Mouse (Mus musculus) mouse trophoblast stem cell (cell line): ENCODE results near the gene Gm7102.
"Not testable (repeated sequence)": the region's sequence is repeated elsewhere in the genome, so short reads cannot be mapped to it uniquely, and the experiment has no call there.

ENCODE experiments used
- in situ Hi-C, 2 experiments: fragments of 300-500 bp; cut with MseI, MboI; formaldehyde crosslinking; loops; 2 replicates in 1 of 2; 3 replicates in 1 of 2; pipeline ENCODE4 v1.15.1; 2025

Gm7102 gene

DNA sequence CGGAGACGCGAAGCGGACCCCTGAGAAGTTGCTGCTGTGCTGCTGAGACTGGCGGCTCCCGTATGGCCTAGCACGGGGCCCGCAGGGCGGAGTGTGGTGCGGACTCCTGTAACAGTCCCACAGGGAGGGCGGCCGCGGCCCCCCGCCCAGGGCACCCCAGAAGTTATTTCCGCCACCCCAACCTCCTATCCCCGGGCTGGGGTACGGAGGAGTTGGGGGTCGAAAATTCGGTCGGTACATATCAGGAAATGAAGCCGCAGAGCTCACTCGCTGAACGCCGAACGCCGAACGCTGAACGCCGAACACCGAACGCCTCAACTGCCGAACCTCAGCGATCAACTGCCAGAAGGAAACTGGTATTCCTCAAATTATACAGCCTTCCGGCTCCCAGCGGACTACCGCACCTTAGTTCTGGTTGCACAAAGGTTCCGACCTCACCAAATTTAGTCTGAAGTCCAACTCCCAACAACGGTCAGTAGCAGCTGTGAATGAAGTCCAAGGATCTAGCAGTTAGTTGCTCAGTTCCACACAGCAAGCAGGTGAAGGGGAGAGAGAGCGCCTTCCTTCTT is at the start of gene Gm7102:
TSS of gene Gm7102 (minus strand) at position 554 of the 569 bp plus-strand sequence.
- in situ Hi-C loops: no loop called here

DNA sequence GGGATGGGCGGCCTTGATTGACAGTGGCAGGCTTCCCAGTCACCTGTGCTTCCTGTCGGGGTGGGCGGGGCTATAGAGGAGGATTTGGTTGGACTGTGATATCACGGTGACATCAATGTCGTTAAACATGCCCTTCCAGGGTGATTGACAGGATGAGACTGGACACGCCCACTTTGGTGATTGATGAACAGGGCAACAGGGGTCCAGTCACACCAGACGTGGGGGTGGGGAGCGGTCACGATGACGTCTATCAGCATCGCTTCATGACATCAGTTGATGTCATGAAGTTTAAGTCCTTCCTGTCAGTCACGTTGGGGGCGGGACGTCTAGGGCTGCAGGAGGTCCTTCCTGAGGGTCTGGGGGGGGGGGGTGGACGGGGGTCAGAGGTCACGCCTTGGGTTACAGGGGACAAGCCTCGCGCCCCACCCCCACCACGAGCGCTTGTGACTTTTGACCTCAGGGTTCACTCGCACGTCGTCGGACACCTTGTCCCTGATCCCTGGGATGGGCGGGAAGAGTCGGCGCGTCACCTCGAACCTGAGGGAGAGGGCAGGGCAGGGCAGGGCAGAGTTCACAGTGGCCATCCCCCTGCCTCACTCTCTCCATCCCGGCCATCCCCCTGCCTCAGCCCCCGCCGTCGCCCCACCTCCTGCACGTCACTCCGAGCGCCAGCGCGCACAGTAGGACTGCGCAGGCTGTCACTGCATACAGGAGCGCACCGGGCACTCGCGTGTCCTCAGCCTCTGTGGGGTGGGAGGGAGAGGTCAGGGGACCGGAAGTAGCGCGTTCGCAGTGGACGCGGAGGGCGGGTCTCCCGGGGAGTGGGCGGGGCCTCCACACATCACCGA is 48.8 kb upstream of the Gm7102 start:
- in situ Hi-C loops: no loop called here

DNA sequence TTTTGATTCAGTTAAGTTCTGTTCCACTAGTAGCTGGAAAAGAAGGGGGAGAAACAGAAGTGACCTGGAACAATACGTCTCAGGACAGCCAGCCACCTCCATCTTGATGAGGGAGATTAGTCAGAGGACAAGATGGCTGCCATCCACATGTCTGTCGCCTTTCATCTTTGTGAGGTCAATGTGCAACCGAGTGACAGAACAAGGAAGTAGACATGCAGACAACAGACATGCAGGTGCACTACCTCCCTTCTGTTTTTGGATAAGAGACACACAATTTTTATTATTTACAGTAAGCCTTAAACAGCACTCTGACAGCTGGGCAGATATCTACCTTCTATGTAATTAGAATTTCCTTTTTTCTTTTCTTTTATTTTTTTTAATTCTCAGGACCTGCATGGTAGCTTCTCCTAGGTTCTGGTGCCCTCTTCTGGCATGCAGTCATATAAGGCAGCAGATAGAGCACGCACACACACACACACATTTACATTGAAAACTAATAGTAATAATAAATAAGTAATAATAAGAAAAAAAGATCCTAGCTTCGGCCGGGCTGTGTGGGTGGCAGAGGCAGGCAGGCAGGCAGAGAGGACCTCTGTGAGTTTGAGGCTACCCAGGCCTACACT is 47.7 kb upstream of the Gm7102 start:
- in situ Hi-C loops: no loop called here

DNA sequence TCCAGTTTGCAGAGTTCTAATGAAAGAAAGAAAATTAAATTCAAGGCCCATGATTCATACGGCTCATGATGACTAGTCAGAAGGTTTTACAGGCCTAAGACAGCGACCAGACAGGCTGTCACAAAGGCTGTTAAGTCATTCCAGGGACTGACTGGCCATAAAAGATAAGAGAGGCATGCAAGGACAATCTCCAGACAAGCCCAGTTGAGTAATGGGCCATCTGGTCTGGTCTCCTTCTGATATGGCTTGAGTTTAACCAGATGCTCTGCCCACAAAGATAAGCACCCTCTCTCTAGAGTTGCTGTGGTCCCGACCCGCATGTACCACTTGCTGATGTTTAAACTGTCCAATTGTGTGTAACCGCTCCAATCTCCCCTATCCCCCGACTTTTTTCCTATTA is 31.4 kb upstream of the Gm7102 start:
- in situ Hi-C loops: not testable (repeated sequence)

DNA sequence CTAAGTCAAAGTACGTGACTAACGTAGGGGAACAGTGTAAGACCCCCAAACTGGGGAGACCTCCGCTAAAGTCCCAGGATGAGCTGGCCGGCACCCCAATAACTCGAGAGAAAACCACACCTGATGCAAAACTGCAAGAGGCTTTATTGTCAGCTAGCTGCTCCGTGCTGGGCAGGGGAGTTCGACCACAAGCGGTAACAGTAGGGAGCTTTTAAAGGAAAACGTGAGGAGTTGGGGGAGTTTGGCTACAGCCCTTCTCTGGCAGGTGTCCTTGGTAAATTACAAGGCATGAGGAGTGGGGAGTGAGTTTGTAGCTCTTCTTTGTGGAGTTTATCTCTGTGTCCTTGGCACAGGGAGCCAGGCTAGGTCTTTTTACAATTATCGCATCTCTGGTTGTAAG is 23.7 kb upstream of the Gm7102 start:
- in situ Hi-C loops: loop anchor here (5.0 kb wide), 1 partner anchor 67 kb away; no protein-coding TSS in a partner anchor

DNA sequence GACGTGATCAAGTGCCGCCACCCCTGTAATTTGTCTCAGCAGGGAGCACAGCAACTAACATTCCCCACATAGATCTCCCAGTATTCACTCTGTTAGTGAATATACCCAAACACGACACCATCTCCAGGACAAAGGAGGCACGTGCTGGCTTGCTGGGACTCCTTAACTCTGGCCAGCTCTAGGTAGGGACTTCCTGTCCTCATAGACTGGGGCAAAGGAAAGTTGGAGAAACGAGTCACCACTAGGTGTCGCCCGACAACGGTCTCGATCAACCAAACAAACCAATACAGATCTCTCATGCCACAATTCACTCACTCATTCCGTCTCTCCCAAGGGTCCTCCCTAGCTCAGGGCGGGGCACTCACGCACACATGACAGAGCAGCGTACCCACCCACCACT is 23.2 kb upstream of the Gm7102 start:
- in situ Hi-C loops: loop anchor here in 1 of 2 experiments (5.0 kb wide), 1 partner anchor 68 kb away; no protein-coding TSS in a partner anchor

DNA sequence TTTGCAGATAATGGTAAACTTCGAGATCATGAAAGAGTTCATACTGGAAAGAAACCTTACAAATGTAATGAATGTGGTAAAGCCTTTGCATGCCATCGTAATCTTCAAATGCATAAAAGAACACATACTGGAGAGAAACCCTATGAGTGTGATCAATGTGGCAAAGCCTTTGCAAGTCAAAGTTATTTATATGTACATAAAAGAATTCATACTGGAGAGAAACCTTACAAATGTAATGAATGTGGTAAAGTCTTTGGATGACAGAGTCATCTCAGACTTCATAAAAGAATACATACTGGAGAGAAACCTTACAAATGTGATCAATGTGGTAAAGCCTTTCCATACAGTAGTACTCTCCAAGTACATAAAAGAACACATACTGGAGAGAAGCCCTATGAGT is 7.5 kb upstream of the Gm7102 start, which contains the start of gene Gm6020:
TSS of gene Gm6020 (plus strand) at position 301 of the 400 bp plus-strand sequence.
- in situ Hi-C loops: not testable (repeated sequence)

DNA sequence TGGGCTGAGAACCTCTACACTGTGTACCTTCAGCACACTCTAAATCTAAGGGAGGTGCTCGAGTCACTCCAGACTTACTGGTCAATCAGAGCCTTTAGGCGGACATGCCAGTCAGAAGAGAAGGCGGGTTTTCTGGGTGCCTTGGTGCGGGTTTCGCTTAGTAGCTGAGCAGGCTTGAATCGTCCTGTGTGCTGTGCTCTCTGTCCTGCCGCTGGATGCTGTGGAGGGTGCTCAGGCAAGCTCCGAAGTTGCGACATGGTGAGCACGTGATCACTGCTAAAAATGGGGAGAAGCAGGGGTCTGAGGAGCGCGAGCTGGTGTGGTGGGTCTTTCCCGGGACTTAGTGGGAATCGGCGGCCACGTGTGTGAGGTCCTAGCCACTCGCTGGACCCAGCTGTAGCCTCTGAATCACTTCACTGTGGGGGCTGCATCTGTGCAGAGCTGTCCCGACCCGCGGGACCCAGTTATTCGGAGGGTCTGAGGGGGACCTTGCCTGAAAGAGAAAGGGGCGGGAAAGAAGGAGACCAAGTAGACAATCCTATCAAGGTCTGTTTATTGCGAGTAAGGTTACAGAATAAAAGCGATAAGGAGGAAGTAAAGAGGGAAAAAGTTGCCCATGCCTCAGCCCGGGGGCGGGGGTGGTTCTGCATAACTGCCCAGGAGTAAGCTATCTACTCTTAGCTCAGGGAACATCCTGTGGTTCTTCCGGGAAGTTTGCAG is 24.2 kb downstream of the Gm7102 start:
- in situ Hi-C loops: no loop called here

DNA sequence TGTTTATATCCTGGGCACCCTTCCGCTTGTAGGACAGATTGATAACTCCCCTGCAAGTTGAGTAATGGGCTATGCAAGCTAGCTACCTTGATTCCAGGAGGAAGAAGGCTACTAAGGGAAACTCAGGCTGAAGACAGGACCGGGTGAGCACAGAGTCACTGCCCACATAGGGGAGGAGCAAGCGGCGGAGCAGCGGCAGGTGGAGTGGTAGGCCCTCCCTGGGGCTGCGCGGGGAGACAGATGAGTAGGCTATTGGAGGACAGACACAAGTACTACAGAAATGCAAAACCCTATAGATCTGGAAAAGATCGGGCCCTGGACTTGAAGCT is 24.8 kb downstream of the Gm7102 start:
- in situ Hi-C loops: no loop called here

DNA sequence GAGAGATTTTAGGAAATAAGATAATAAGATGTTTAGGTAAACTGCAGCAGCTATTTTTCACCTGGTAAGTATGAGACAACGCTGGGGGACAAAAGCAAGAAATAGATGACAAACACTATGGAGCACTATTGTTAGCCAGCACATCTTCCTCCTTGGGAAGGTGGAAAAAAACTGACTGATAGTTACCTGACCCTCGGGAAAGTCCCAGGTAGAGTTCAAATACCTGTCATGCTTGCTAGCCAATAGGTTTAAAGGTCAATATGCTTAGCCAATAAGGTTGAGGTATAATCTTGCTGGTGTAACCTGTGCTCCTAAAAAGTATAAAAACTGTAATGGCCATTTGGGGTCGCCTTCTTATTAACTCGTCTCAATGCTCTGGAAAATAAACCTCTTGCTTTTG is 34.8 kb downstream of the Gm7102 start:
- in situ Hi-C loops: no loop called here

DNA sequence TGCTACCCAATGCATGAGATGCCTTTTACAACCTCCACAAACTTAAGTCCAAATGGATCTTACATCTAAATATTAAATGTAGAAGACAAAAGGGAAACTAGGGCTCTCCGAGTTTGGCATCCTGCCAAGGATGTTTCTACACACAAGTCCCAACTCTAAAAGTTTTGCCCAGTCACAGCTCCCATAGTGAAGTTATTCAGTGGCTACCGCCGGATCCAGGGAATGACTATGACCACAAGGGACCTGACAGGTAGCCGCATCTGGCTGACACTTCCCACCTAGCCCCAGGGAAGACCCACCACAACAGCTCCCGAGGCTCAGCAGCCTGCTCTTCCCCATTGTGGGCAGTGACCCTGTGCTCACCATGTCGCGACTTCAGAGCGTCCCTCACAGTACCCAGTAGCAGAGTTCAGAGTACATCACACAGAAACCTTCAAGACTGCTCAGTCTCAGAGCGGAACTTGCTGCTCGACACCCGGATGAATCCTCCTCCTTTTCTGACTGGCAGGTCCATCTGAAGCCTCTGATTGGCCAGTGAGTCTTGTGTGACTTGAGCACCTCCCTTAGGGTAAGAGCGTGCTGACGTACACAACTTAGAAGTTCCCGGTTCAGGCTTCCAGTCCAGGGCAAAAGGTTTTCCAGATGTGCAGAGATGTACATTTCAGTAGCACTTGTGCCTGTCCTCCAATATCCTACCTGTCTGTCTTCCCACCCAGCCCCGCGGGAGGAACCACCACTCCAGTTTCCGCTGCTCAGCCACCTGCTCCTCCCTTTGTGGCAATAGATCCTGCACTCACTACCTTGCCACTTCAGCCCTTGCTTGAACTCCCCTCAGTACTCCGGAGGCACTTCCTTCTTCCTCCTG is 35.5 kb downstream of the Gm7102 start, which contains the start of gene Zfp950:
TSS of gene Zfp950 (minus strand) at position 499 of the 865 bp plus-strand sequence.
- in situ Hi-C loops: no loop called here

DNA sequence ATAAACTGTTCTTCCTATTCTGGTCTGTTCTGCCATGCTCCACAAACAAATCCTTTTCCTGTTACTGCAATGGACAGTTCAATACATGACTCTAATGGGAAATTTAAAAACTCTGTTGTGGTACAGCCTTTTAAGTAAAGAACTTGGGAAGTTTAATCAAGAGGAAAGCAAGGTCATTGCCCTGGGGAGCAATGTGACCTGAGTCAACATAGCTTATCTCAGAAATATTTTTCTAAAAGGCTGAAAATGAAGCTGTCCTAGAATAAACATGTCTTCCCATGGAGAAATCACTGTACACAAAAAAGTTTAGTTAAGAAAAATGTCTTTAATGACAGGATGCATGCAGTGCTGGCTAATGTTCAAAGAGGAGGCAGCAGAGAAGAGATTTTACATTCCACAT is 37.5 kb downstream of the Gm7102 start:
- in situ Hi-C loops: no loop called here

DNA sequence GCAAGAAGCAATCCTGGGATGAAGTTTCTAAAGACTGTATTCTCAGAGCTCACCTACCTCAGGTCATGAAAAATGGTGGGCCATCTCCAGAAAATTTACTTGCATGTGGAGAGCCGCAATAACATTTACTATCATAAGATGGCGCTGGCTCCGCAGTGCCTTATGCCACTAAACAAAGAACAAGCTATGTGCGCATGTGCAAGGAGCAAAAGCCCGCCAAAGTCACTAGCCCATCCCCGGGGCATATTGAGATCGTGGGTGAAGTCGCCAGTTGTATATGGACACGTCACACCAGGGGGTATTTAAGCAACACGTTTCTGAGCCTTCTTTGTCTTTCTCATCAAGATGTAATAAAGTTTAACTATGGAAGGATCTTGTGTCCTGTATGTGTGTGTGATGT is 45.0 kb downstream of the Gm7102 start:
- in situ Hi-C loops: no loop called here
